Mouse (Mus musculus): ENCODE measurements at regions not wholly inside any gene's neighbourhood (a gene's known extent, or its start where the extent isn't known, plus 50 kb on each side); places are given as distances from the start of the nearest gene placed in this dataset.
A peak's percentile ranks its signal among the peaks of the same experiment; 100 is the strongest.

DNA sequence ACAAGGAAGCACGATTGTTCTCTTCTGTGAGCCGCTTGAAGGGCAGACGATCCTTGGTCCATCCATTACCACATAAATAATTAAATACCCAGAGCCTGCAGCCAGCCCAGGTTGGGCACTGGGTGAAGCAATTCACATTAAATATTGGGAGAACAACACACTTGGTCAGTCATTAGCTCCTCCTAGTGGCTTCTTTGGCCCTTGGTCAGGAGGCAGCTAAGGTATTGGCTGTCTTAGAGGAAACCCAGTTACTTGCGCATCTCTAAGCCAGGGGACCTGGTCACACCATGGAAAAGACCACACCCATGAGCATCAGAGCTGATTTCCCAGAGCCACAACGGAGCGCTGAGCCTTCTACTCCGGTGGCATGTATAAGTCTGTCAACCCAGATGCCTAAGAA lies 433.2 kb downstream of the Epha4 start:
- Histone ChIP-seq H3K9ac (ENCODE audit: low read length) (no peak overlapping the region), H3K4me2 (ENCODE audit: low read depth) (no peak overlapping the region), H3K9me3 (ENCODE audit: control insufficient read depth, low read length) (no peaks in the 10 kb centered on the region), H3K27me3 (ENCODE audit: control insufficient read depth, insufficient read depth, low read length) (no peaks in the 10 kb centered on the region), H3K4me1 (ENCODE audit: control insufficient read depth, insufficient read depth, low read length) (peaks cover 6% of the 10 kb centered on the region; the same call in 1 of the 2 replicates), H3K4me3 (ENCODE audit: low read depth, low read length) (no peak overlapping the region), H3K36me3 (ENCODE audit: control insufficient read depth, insufficient read depth, low read length) (no peaks in the 10 kb centered on the region), H3K27ac (ENCODE audit: low read depth, low read length) (no peak overlapping the region)
- WGBS: 52% methylated on average over 7 of the region's 7 CpGs
- no peak; the same call in 1 of the 2 replicates for ATAC-seq (ENCODE audit: insufficient read depth, low FRiP score, low TSS enrichment)
- no peak for DNase-seq (ENCODE audit: low spot score)

DNA sequence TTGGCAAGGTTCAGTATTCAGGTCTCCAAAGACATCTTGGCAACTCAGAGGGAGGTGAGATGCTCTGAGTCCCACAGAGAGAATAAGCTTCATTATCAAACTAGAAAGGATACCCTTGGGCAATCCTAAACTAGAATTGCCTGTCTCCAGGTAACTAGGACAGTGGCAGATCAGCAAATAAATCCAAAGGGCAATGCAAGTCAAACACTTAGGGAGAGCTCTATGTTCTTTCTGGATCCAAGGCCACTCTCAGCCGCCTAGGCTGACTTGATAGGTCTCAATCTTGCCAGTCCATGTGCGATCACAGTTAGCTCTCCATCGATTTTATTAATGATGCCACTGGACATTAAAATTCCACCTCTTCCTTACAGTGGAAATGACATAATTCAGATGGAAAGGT lies 432.5 kb downstream of the Epha4 start:
- peaks cover 6% of the 10 kb centered on the region; the same call in 1 of the 2 replicates for H3K4me1 ChIP-seq (ENCODE audit: control insufficient read depth, insufficient read depth, low read length)
- no peak overlapping the region for H3K4me2 ChIP-seq (ENCODE audit: low read depth)
- H3K9me3 ChIP-seq (ENCODE audit: control insufficient read depth, low read length): no peaks in the 10 kb centered on the region
- H3K27ac ChIP-seq (ENCODE audit: low read depth, low read length): no peak overlapping the region
- DNase-seq (ENCODE audit: low spot score) (no peak), ATAC-seq (ENCODE audit: insufficient read depth, low FRiP score, low TSS enrichment) (no peak)
- 90% methylated on average over 3 of the region's 3 CpGs for WGBS
- no peak overlapping the region for H3K9ac ChIP-seq (ENCODE audit: low read length)
- no peaks in the 10 kb centered on the region for H3K27me3 ChIP-seq (ENCODE audit: control insufficient read depth, insufficient read depth, low read length)
- no peak overlapping the region for H3K4me3 ChIP-seq (ENCODE audit: low read depth, low read length)
- H3K36me3 ChIP-seq (ENCODE audit: control insufficient read depth, insufficient read depth, low read length): no peaks in the 10 kb centered on the region

DNA sequence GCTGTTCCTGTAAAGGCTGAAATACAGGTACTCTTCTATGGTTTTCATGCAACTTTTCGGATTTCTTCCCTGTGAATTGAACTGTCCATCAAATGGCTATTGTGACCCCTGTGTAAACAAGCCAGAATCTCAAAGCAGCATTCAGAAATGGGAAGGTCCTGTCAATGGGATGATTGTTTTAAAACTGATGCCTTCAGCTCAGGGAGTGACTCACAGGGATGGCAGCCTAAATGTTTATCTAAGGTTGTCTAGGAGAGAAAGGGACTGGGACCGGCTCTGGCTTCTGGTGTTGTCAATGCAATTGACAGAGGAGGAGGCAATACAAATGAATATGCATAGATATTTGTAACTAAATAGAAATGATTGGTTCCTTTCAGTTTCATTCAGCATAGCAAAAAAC lies 421.3 kb downstream of the Epha4 start:
- Histone ChIP-seq H3K4me3 (ENCODE audit: low read depth, low read length) (no peak overlapping the region), H3K4me1 (ENCODE audit: control insufficient read depth, insufficient read depth, low read length) (no peaks in the 10 kb centered on the region), H3K9me3 (ENCODE audit: control insufficient read depth, low read length) (no peaks in the 10 kb centered on the region), H3K9ac (ENCODE audit: low read length) (no peak overlapping the region), H3K27me3 (ENCODE audit: control insufficient read depth, insufficient read depth, low read length) (no peaks in the 10 kb centered on the region), H3K27ac (ENCODE audit: low read depth, low read length) (no peak overlapping the region), H3K36me3 (ENCODE audit: control insufficient read depth, insufficient read depth, low read length) (no peaks in the 10 kb centered on the region), H3K4me2 (ENCODE audit: low read depth) (no peak overlapping the region)
- WGBS: 52% methylated on average over 2 of the region's 2 CpGs
- ATAC-seq (ENCODE audit: insufficient read depth, low FRiP score, low TSS enrichment): no peak
- no peak for DNase-seq (ENCODE audit: low spot score)

DNA sequence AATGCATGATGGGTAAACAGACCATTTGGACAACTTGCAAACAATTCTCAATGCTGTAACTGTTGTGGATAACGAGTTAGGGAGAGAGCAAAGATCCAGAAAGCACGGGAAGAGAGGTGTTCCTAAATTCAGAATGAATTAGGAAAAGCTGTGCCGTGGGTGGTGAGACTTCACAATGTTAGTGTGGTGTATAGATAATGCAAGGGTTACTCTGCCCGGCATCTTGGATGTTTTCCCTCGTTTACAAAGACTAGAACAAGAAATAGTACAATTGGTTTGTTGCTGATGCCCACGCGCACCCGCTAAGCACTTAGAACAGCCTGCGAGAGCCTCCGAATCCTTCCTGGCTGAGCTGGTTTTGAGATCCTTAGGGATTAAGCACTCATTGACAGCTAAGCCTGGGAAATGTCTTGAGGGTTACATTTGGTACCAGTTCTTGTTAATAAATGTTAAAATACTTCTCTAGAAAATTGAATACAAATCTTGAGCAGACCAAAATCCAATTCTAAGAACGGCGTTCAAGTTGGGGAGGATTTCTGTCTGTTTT lies 413.1 kb downstream of the Epha4 start:
- no peaks in the 10 kb centered on the region for H3K9me3 ChIP-seq (ENCODE audit: control insufficient read depth, low read length)
- H3K4me3 ChIP-seq (ENCODE audit: low read depth, low read length): no peak overlapping the region
- no peaks in the 10 kb centered on the region for H3K27me3 ChIP-seq (ENCODE audit: control insufficient read depth, insufficient read depth, low read length)
- H3K27ac ChIP-seq (ENCODE audit: low read depth, low read length): no peak overlapping the region
- H3K4me1 ChIP-seq (ENCODE audit: control insufficient read depth, insufficient read depth, low read length): no peaks in the 10 kb centered on the region
- no peak overlapping the region for H3K9ac ChIP-seq (ENCODE audit: low read length)
- no peak overlapping the region for H3K4me2 ChIP-seq (ENCODE audit: low read depth)
- ATAC-seq (ENCODE audit: insufficient read depth, low FRiP score, low TSS enrichment) (no peak), DNase-seq (ENCODE audit: low spot score) (no peak)
- WGBS: 66% methylated on average over 12 of the region's 12 CpGs
- H3K36me3 ChIP-seq (ENCODE audit: control insufficient read depth, insufficient read depth, low read length): no peaks in the 10 kb centered on the region

DNA sequence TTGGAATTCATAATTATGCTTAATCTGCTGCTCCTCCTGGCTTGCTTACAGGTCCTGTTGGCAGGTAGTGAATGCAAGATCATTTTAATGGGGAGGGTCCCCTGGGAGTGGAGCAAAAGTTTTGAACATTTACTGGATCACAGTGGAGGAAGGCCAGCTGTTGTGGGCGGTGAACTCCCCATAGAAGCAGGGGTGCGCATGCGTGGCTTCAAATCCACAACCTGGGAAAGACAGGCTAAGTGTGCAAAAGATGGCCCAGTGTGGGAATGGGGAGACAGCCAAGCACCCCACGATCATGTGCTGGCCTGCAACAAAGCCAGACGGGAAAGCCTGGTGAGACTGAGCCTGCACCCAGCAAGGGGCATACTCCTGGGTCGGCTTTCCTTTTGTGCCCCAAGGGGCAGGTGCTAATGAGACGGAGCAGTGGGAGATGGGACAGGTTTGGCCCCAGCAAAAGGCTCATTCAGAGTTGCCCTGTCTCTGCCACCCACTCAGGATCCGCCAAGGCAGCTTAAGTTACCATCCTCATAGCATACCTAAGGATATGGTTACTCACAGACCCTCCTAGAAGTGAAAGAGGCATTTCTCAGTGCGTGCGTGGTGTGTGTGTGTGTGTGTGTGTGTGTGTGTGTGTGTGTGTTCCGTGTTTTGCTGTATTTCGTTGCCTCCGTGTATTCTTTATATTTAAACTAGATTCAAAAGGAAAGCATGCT lies 412.3 kb downstream of the Epha4 start:
- 52% methylated on average over 13 of the region's 13 CpGs for WGBS
- no peaks in the 10 kb centered on the region for H3K4me1 ChIP-seq (ENCODE audit: control insufficient read depth, insufficient read depth, low read length)
- H3K9ac ChIP-seq (ENCODE audit: low read length): no peak overlapping the region
- no peak for ATAC-seq (ENCODE audit: insufficient read depth, low FRiP score, low TSS enrichment)
- no peak overlapping the region for H3K4me2 ChIP-seq (ENCODE audit: low read depth)
- no peaks in the 10 kb centered on the region for H3K36me3 ChIP-seq (ENCODE audit: control insufficient read depth, insufficient read depth, low read length)
- H3K27me3 ChIP-seq (ENCODE audit: control insufficient read depth, insufficient read depth, low read length): no peaks in the 10 kb centered on the region
- H3K9me3 ChIP-seq (ENCODE audit: control insufficient read depth, low read length): no peaks in the 10 kb centered on the region
- no peak overlapping the region for H3K27ac ChIP-seq (ENCODE audit: low read depth, low read length)
- no peak for DNase-seq (ENCODE audit: low spot score)
- H3K4me3 ChIP-seq (ENCODE audit: low read depth, low read length): no peak overlapping the region

DNA sequence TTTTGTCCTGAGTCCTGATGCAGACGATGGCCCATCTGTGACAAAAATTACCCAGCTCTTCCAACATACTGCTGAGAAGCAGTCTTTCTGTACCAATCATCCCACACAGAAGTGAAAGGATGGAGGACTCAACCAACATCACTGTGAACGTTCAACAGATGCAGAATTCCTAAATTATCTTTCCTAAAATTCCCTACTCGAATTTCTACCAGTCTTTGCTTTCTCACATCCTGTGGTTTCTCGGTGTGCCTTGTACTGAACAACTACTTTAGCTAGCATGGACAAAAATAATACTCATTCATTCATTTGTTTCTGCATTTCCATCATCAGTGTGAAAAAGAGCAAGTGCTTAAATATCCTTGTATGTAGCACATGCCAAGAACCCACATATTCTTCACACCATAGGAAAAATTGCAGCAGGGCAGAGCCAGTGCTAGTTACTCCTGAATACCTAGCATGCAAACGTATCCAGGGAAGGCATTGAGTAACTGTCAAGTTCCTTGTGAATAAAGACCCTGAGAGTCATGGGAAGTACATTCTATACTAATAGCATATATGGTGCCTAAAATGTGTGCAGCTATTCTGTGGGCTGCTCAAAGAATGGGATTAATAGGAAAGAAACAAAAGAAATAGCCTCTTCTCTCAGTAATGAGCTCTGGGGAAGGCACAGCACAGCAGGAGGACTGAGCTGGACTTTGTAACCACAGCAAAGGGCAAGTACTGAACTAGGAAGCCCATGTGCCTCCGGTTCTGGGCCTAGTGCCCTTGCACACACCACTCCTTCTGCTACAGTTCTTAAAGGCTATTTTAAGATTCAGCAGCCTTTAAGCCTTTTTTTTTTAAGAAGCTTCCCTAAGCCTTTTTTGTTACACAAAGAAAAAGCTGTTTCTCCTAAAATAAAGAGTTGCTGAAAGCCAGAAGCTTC lies 404.8 kb downstream of the Epha4 start:
- ATAC-seq (ENCODE audit: insufficient read depth, low FRiP score, low TSS enrichment): no peak
- H3K27me3 ChIP-seq (ENCODE audit: control insufficient read depth, insufficient read depth, low read length): no peaks in the 10 kb centered on the region
- H3K4me2 ChIP-seq (ENCODE audit: low read depth): no peak overlapping the region
- no peak overlapping the region for H3K27ac ChIP-seq (ENCODE audit: low read depth, low read length)
- H3K9me3 ChIP-seq (ENCODE audit: control insufficient read depth, low read length): no peaks in the 10 kb centered on the region
- 73% methylated on average over 6 of the region's 6 CpGs for WGBS
- no peak overlapping the region for H3K9ac ChIP-seq (ENCODE audit: low read length)
- H3K4me1 ChIP-seq (ENCODE audit: control insufficient read depth, insufficient read depth, low read length): no peaks in the 10 kb centered on the region
- no peaks in the 10 kb centered on the region for H3K36me3 ChIP-seq (ENCODE audit: control insufficient read depth, insufficient read depth, low read length)
- DNase-seq (ENCODE audit: low spot score): no peak
- H3K4me3 ChIP-seq (ENCODE audit: low read depth, low read length): no peak overlapping the region

DNA sequence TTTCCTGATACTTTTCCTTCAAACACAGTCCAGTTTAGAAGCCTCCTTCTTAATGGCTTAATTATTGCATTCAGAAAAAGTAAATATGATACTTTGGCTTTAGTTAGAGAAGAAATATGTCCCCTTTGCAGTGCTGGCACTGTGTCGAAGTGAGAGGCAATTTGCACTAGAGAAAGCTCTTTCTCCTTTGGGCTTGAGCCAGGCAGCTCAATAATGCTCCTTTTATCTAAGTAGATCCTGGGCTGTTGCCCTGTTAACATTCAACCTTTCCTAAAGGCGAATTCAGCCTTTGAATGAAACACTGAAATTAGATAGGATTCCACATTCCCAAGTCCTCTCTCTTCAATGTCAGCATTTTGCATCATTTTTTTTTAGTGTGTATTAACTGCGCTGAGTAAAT lies 386.5 kb downstream of the Epha4 start:
- ATAC-seq (ENCODE audit: insufficient read depth, low FRiP score, low TSS enrichment) (no peak), DNase-seq (ENCODE audit: low spot score) (no peak)
- Histone ChIP-seq H3K27me3 (ENCODE audit: control insufficient read depth, insufficient read depth, low read length) (no peaks in the 10 kb centered on the region), H3K9me3 (ENCODE audit: control insufficient read depth, low read length) (no peaks in the 10 kb centered on the region), H3K36me3 (ENCODE audit: control insufficient read depth, insufficient read depth, low read length) (no peaks in the 10 kb centered on the region), H3K4me2 (ENCODE audit: low read depth) (no peak overlapping the region), H3K4me1 (ENCODE audit: control insufficient read depth, insufficient read depth, low read length) (no peaks in the 10 kb centered on the region), H3K27ac (ENCODE audit: low read depth, low read length) (no peak overlapping the region), H3K4me3 (ENCODE audit: low read depth, low read length) (no peak overlapping the region), H3K9ac (ENCODE audit: low read length) (no peak overlapping the region)
- WGBS: 63% methylated on average over 3 of the region's 3 CpGs

DNA sequence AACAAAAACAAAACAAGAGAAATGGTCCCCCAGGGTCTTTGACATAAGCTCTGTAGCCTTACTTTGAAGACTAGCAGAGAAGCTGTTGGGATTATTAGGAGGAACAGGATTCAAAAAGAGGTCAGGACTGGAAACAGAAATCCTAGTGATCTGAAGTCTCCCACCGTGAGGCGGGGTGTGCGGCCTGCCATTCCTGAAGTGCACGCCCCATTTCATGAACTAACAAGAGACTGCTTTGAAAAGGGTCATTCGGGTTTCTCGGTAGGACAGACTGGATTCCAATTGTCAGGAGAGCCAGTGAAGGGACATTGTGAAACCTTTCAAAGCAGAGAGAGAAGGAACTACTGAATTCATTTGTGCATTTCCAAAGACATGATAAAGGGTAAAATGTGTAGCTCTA lies 377.2 kb downstream of the Epha4 start:
- H3K4me1 ChIP-seq (ENCODE audit: control insufficient read depth, insufficient read depth, low read length): no peaks in the 10 kb centered on the region; the same call in 1 of the 2 replicates
- H3K9me3 ChIP-seq (ENCODE audit: control insufficient read depth, low read length): no peaks in the 10 kb centered on the region
- no peak overlapping the region for H3K9ac ChIP-seq (ENCODE audit: low read length)
- no peaks in the 10 kb centered on the region for H3K27me3 ChIP-seq (ENCODE audit: control insufficient read depth, insufficient read depth, low read length)
- no peak overlapping the region for H3K27ac ChIP-seq (ENCODE audit: low read depth, low read length)
- no peak overlapping the region for H3K4me2 ChIP-seq (ENCODE audit: low read depth)
- DNase-seq (ENCODE audit: low spot score) (peak; percentile 19), ATAC-seq (ENCODE audit: insufficient read depth, low FRiP score, low TSS enrichment) (no peak)
- no peaks in the 10 kb centered on the region for H3K36me3 ChIP-seq (ENCODE audit: control insufficient read depth, insufficient read depth, low read length)
- WGBS: 10% methylated on average over 6 of the region's 6 CpGs
- no peak overlapping the region for H3K4me3 ChIP-seq (ENCODE audit: low read depth, low read length)

All from neural tube, embryonic 11.5 days (tissue).